Mouse (Mus musculus) liver, embryonic 13.5 days (tissue): ENCODE results near the gene Zbtb4. TPM values are rescaled to one million over a fixed set of nuclear protein-coding genes. Genes with fewer than 3 reads are reported as not detected.

Source experiments
- ATAC-seq: fragments of 200-750 bp; cut with Nextera tagmentation; 2 replicates; pipeline ENCODE4 v1.8.0; 2017; ENCODE audit warnings: low read depth, mild to moderate bottlenecking, moderate number of reproducible peaks, moderate library complexity
- DNase-seq: peaks from one replicate; pipeline ENCODE4 v3.0.0; 2022
- H3K27ac ChIP-seq: fragments of 300-500 bp; sonication (generic); 2 replicates; pipeline ENCODE4 v1.5.1; 2015; ENCODE audit warnings: moderate library complexity, mild to moderate bottlenecking, inconsistent platforms
- H3K27me3 ChIP-seq: fragments of 300-500 bp; sonication (generic); 2 replicates; pipeline ENCODE4 v1.6.1; 2015; ENCODE audit warnings: mild to moderate bottlenecking, inconsistent platforms
- H3K36me3 ChIP-seq: fragments of 300-500 bp; sonication (generic); 2 replicates; pipeline ENCODE4 v1.6.1; 2015; ENCODE audit warnings: mild to moderate bottlenecking, inconsistent platforms
- H3K4me1 ChIP-seq: fragments of 300-500 bp; sonication (generic); replicated peaks from 2 replicates; pipeline ENCODE4 v1.6.1; 2015; ENCODE audit warnings: inconsistent platforms
- H3K4me2 ChIP-seq: fragments of 300-500 bp; sonication (generic); 2 replicates; pipeline ENCODE4 v1.6.1; 2015; ENCODE audit warnings: inconsistent platforms, mild to moderate bottlenecking, moderate library complexity
- H3K4me3 ChIP-seq: fragments of 300-500 bp; sonication (generic); replicated peaks from 2 replicates; pipeline ENCODE4 v1.5.1; 2015; ENCODE audit warnings: mild to moderate bottlenecking, inconsistent platforms
- H3K9ac ChIP-seq: fragments of 300-500 bp; sonication (generic); 2 replicates; pipeline ENCODE4 v1.6.1; 2015; ENCODE audit warnings: mild to moderate bottlenecking, inconsistent platforms
- H3K9me3 ChIP-seq: fragments of 300-500 bp; sonication (generic); replicated peaks from 2 replicates; pipeline ENCODE4 v1.6.1; 2016; ENCODE audit warnings: inconsistent platforms
- WGBS: fragments of 180-500 bp; shearing (Covaris S2); methylation state at CpG from one replicate; pipeline ENCODE4 v1.1.7; 2015; ENCODE audit not compliant: insufficient replicate concordance; 5-methylcytosine and 5-hydroxymethylcytosine counted together
- polyA plus RNA-seq: library from polyadenylated mRNA; unstranded; fragments of >200 nt; fragmentation: Nextera tagmentation; extraction: Ambion mirVana; gene quantifications from 2 replicates; pipeline ENCODE4 v1.2.1, GENCODE M21; 2015

Gene Zbtb4
- polyA plus RNA-seq, 1 experiment from 2014 or later = 0.38 TPM

- peak overlapping the region; percentile 48 for H3K27ac ChIP-seq
- H3K27me3 ChIP-seq = peaks cover 24% of the 10 kb centered on the region
- H3K4me2 ChIP-seq = peak overlapping the region; percentile 71
- peak overlapping the region; percentile 59 for H3K9ac ChIP-seq
- no peaks in the 10 kb centered on the region for H3K9me3 ChIP-seq
- no peaks in the 10 kb centered on the region for H3K36me3 ChIP-seq
- peak overlapping the region; percentile 52 for H3K4me3 ChIP-seq
- H3K4me1 ChIP-seq = peaks cover 22% of the 10 kb centered on the region
- 9% methylated on average over 15 of the region's 15 CpGs for WGBS
- DNase-seq (peak; percentile 64), ATAC-seq (peak; percentile 85)
Measured at GRCm38 (mm10) chr11:69784793-69785272, 19.1 kb downstream of the Zbtb4 start.

GRCm38 (mm10) chr11:69787306-69787705 lies 21.6 kb downstream of the Zbtb4 start:
- 71% methylated on average over 5 of the region's 5 CpGs for WGBS
- ATAC-seq (no peak), DNase-seq (no peak)
- H3K9me3 ChIP-seq = no peaks in the 10 kb centered on the region
- H3K4me1 ChIP-seq = peaks cover 22% of the 10 kb centered on the region
- H3K36me3 ChIP-seq = no peaks in the 10 kb centered on the region
- H3K4me3 ChIP-seq = no peak overlapping the region
- no peak overlapping the region for H3K4me2 ChIP-seq
- no peak overlapping the region for H3K27ac ChIP-seq
- H3K27me3 ChIP-seq = peaks cover 13% of the 10 kb centered on the region
- H3K9ac ChIP-seq = no peak overlapping the region

- Histone ChIP-seq H3K9me3 (no peaks in the 10 kb centered on the region), H3K4me2 (no peak overlapping the region), H3K36me3 (no peaks in the 10 kb centered on the region), H3K9ac (no peak overlapping the region; the same call in 1 of the 2 replicates), H3K27me3 (peaks cover 28% of the 10 kb centered on the region), H3K4me3 (no peak overlapping the region), H3K27ac (no peak overlapping the region), H3K4me1 (peaks cover 17% of the 10 kb centered on the region)
- DNase-seq (no peak), ATAC-seq (no peak)
- 52% methylated on average over 5 of the region's 5 CpGs for WGBS
Measured at GRCm38 (mm10) chr11:69789431-69789830, 23.7 kb downstream of the Zbtb4 start.

- Histone ChIP-seq H3K9me3 (no peaks in the 10 kb centered on the region), H3K36me3 (no peaks in the 10 kb centered on the region), H3K4me3 (no peak overlapping the region), H3K4me2 (no peak overlapping the region), H3K9ac (no peak overlapping the region), H3K27ac (no peak overlapping the region), H3K4me1 (peaks cover 18% of the 10 kb centered on the region), H3K27me3 (peaks cover 36% of the 10 kb centered on the region)
- no peak for DNase-seq
- no peak for ATAC-seq
- WGBS = 50% methylated on average over 5 of the region's 5 CpGs
Measured at GRCm38 (mm10) chr11:69791420-69791819, 25.7 kb downstream of the Zbtb4 start.

- WGBS = 40% methylated on average over 5 of the region's 5 CpGs
Measured at GRCm38 (mm10) chr11:69793429-69793828, 27.7 kb downstream of the Zbtb4 start.

GRCm38 (mm10) chr11:69795168-69795982 lies 29.7 kb downstream of the Zbtb4 start, which contains the start of gene Chrnb1:
Gene Chrnb1 (minus strand): TSS chr11:69795943.
- ATAC-seq = peak; percentile 99
- Histone ChIP-seq H3K27ac (peak within 1 kb of the TSS; percentile 54; the same call in 1 of the 2 replicates), H3K4me3 (peak within 1 kb of the TSS; percentile 59), H3K36me3 (no peaks in the 10 kb centered on the region), H3K27me3 (peaks cover 75% of the 10 kb centered on the region), H3K4me2 (peak within 1 kb of the TSS; percentile 94), H3K4me1 (peaks cover 19% of the 10 kb centered on the region), H3K9me3 (no peaks in the 10 kb centered on the region), H3K9ac (peak within 1 kb of the TSS; percentile 63)
- WGBS = 1% methylated on average over 52 of the region's 52 CpGs
- peak; percentile 96 for DNase-seq

More at GRCm38 (mm10) chr11:69793429-69793828, 27.7 kb downstream of the Zbtb4 start:
- Histone ChIP-seq H3K4me1 (peaks cover 18% of the 10 kb centered on the region), H3K9ac (no peak overlapping the region), H3K4me2 (no peak overlapping the region), H3K27me3 (peaks cover 56% of the 10 kb centered on the region), H3K4me3 (no peak overlapping the region), H3K27ac (no peak overlapping the region), H3K9me3 (no peaks in the 10 kb centered on the region), H3K36me3 (no peaks in the 10 kb centered on the region)
- ATAC-seq (no peak), DNase-seq (no peak)

- H3K4me2 ChIP-seq = peak overlapping the region; percentile 94
- H3K36me3 ChIP-seq = no peaks in the 10 kb centered on the region
- DNase-seq = no peak
- peak overlapping the region; percentile 59 for H3K4me3 ChIP-seq
- peaks cover 26% of the 10 kb centered on the region for H3K4me1 ChIP-seq
- H3K27me3 ChIP-seq = peaks cover 82% of the 10 kb centered on the region
- no peak overlapping the region for H3K27ac ChIP-seq
- no peak for ATAC-seq
- 4% methylated on average over 13 of the region's 13 CpGs for WGBS
- no peaks in the 10 kb centered on the region for H3K9me3 ChIP-seq
- H3K9ac ChIP-seq = peak overlapping the region; percentile 63
Measured at GRCm38 (mm10) chr11:69795983-69796435, 30.3 kb downstream of the Zbtb4 start.

GRCm38 (mm10) chr11:69797924-69798323 lies 32.2 kb downstream of the Zbtb4 start:
- Histone ChIP-seq H3K27ac (no peak overlapping the region), H3K9ac (no peak overlapping the region), H3K36me3 (no peaks in the 10 kb centered on the region), H3K27me3 (peaks cover 86% of the 10 kb centered on the region), H3K4me1 (peaks cover 45% of the 10 kb centered on the region), H3K4me2 (no peak overlapping the region), H3K4me3 (no peak overlapping the region), H3K9me3 (no peaks in the 10 kb centered on the region)
- ATAC-seq = no peak
- 60% methylated on average over 7 of the region's 7 CpGs for WGBS
- DNase-seq = no peak

GRCm38 (mm10) chr11:69799394-69800137 lies 33.9 kb downstream of the Zbtb4 start:
- Histone ChIP-seq H3K4me1 (peaks cover 61% of the 10 kb centered on the region), H3K9ac (no peak overlapping the region), H3K4me3 (no peak overlapping the region), H3K27me3 (peaks cover 89% of the 10 kb centered on the region), H3K4me2 (peak overlapping the region; percentile 6; the same call in 1 of the 2 replicates), H3K27ac (no peak overlapping the region), H3K36me3 (no peaks in the 10 kb centered on the region), H3K9me3 (no peaks in the 10 kb centered on the region)
- no peak for DNase-seq
- whole genome bisulfite sequencing = 37% methylated on average over 11 of the region's 12 CpGs
- ATAC-seq = no peak

- H3K9me3 ChIP-seq = no peaks in the 10 kb centered on the region
- 7% methylated on average over 11 of the region's 11 CpGs for WGBS
- H3K36me3 ChIP-seq = no peaks in the 10 kb centered on the region
- H3K9ac ChIP-seq = no peak overlapping the region
- H3K4me3 ChIP-seq = peak overlapping the region; percentile 45
- peaks cover 62% of the 10 kb centered on the region for H3K4me1 ChIP-seq
- ATAC-seq = no peak
- no peak overlapping the region for H3K27ac ChIP-seq
- DNase-seq = no peak
- peak overlapping the region; percentile 77 for H3K4me2 ChIP-seq
- peaks cover 94% of the 10 kb centered on the region for H3K27me3 ChIP-seq
Measured at GRCm38 (mm10) chr11:69800138-69800391, 34.4 kb downstream of the Zbtb4 start.

- H3K4me3 ChIP-seq = peak overlapping the region; percentile 45
- no peaks in the 10 kb centered on the region for H3K9me3 ChIP-seq
- WGBS = 2% methylated on average over 36 of the region's 36 CpGs
- H3K36me3 ChIP-seq = no peaks in the 10 kb centered on the region
- DNase-seq = no peak
- peak overlapping the region; percentile 31 for H3K9ac ChIP-seq
- peaks cover 65% of the 10 kb centered on the region for H3K4me1 ChIP-seq
- H3K27me3 ChIP-seq = peaks cover 100% of the 10 kb centered on the region
- no peak overlapping the region for H3K27ac ChIP-seq
- no peak for ATAC-seq
- H3K4me2 ChIP-seq = peak overlapping the region; percentile 77
Measured at GRCm38 (mm10) chr11:69800392-69801197, 34.9 kb downstream of the Zbtb4 start.
